Mouse (Mus musculus): ENCODE data around the gene Spag17.
A peak's percentile ranks its signal among the peaks of the same experiment; 100 is the strongest.

The Spag17 gene

DNA sequence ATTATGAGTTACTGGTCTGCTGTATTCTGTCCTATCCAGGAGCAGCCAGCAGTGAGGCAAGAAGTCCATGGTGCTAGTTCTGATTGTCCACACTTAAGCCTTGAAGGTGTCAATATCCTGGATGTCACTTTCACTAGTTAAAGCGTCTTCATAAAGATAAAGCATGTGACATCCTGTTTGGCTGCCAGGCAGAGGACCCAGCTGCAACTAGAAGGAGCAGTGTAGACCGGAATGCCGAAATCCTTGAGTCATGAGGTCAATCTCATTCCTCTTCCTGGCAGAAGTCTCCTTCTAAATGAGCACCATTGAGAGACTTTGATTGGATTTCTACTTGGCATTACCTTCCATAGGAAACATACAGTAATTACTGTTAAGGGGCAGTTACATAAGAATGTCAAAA lies 295.3 kb downstream of the Spag17 start:
- DNase-seq, result no peak

DNA sequence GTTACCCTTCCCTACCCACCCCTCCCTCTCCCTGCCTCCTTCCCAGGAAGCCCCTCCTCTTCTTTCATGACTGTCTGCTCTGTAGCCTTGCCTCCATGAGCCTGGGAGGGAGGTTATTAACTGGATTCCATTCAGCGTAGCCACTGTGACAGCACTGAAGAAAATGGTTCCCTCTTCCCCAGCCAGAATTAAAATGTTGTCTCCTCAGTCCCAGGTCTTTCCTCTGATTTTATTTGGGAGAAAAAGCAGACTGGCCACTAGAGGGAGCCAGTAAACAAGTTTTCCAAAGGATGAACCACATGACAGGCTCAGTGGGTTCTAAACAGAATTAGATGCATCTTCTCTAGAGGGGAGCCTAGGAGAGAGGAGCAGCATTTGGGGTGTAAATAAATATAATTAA lies 304.2 kb downstream of the Spag17 start:
- peak; percentile 33 for DNase-seq

DNA sequence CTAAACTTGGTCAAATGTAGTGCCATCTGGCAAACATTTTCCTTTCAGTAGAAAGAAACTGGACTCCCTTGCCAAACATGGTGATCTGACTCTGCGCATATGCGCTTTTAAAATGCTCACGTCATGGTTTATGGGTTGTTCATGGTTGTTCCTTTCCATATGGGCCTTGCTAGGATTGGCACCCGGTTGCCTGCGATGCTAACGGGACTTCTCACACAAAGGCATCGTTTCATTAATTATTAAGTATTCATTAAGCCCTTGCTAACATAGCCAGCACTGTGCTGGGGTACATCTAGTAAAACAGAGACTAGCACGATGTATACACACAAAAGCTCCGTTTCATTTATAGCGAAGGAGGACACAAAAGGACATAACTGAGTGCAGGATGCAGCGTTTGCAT lies 304.7 kb downstream of the Spag17 start:
- no peak for DNase-seq
